Mouse (Mus musculus): Measurements from ENCODE around the gene Cep104.

DNA sequence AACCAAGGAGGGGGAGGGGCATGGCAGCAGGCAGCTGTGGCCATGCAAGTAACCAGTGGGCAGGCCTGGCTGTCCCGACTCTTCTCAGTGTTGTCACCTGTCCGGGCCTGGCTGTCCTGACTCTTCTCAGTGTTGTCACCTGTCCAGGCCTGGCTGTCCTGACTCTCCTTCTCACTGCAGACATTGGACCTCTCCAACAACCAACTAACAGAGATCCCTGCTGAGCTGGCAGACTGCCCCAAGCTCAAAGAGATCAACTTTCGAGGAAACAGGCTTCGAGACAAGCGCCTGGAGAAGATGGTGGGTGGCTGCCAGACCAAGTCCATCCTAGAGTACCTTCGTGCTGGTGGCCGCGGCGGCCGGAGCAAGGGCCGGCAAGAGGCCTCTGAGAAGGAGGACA, 40.5 kb downstream of the Cep104 start:
- no peak for TF ChIP-seq CTCF (conservative IDR thresholded peaks at IDR 0.05; ENCODE audit: insufficient read depth, insufficient read length, low read depth, low read length)
- no peak for TF ChIP-seq POLR2A (IDR thresholded peaks at IDR 0.05; ENCODE audit: low read depth, low read length)
